Mouse (Mus musculus): ENCODE results near the gene Fhdc1. TPM values are rescaled to one million over a fixed set of nuclear protein-coding genes. Genes with fewer than 3 reads are reported as not detected.

Gene Fhdc1
- polyA plus RNA-seq, 1 experiment = 4.1 TPM

DNA sequence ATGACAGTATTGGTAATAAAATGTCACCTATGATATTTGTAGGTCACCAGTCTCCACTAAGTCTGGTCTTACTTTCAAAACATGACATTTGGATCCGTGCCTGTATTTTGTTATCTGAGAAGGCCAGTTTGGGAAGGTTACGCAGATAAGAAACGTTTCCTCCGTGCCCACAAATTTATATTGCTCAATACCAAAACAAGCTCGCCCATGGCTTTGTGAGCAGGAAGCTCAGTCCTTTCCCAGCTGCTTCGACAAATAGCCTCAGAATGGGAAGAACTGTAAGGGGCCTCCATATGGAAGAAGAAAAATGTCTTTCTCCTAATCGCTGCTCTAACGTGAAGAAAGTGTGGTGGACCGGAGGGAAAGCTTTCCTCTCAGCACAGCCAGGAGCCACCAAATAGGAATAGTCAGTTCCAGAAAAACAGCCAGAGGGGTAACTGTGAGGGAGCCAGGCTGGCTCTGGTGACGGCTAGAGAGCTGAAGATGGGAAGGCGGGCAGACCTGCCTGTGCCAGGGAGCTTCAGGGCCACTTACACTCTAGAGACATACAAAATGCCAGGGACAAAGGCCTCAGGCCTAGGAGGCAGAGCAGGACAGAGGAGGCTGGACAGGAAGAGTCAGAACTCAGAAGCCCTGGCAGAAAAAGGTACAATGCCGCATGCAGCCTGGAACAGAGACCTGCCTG, 24.4 kb downstream of the Fhdc1 start:
- TF ChIP-seq GATA1 (IDR thresholded peaks at IDR 0.05; ENCODE audit: low read length) = peak; percentile 76

DNA sequence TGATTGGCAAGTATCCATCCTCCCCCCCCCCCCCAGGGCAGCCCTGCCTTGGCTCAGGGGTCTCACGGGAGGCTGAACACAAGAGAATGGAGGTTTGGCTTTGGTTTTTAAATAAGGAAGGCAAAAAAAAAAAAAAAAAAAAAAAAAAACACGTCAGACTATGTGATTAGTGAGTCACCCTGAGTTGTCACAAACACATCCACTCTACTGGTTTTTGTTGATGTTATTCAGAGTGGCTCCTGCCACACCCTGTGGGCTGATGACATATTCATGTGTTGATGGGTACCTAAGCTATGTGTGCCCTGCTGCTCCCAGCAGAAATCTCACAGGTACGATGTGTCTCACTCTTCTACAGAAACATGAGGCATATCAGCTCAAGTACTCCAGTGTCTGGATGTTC, 29.6 kb downstream of the Fhdc1 start:
- no peak for TF ChIP-seq GATA1 (IDR thresholded peaks at IDR 0.05; ENCODE audit: low read length)

DNA sequence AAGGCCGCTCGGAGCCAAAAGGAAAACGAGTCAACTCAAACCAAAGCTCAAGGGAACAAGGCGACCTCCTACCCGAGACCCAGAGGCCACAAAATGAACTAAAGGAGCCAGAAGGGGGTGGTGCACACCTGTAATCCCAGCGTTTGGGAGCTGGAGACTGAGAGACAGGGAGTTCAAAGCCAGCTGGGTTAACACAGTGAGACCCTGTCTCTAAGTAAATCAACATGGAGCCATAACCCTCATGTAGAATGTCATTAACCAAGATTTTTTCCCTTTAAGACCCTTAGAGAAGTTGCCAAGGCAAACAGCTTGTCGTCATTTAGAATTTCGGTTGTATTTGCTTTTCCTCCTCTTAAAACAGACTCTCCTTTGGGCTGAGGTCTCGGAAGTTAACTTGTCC, 31.2 kb downstream of the Fhdc1 start:
- TF ChIP-seq GATA1 (IDR thresholded peaks at IDR 0.05; ENCODE audit: low read length) = no peak

DNA sequence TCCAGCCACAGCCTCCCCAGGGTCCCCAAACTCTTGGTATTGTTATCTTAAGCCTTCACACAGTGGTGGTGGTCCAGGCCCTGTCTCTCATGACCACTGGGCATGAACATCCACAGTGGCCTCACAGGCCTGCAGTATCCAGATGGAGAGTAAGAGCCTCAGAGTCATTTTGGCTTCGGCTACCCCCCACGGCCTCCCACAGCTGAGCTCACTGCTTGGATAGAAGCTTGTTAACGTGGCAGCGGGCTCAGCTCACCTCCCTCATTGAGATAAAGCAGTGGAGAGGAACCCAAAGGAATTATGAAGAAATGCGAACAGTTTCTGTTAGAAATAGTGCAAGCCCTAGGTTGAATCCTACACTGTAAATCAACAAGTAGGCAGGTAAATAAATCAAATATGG, 32.4 kb downstream of the Fhdc1 start:
- no peak for TF ChIP-seq GATA1 (IDR thresholded peaks at IDR 0.05; ENCODE audit: low read length)

DNA sequence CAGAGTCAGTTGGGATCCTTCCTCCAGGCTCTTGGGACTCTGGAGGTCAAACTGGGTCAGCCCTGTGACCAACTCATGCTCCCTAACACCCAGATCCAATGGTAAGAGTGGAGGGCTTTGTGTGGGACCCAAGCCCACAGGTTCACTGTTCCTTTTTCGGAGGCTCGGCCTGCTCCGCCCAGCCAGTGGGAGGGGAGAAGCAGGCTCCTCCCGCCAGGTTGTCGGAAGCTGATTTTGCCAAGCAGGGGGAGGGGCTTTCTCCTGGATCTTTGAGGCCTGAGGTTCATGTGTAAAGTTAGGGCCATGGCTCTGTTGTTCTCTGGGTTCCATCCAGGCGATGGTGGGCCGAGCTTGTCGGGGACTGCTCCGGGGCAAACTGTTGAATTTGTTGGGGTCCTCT, 34.4 kb downstream of the Fhdc1 start:
- TF ChIP-seq GATA1 (IDR thresholded peaks at IDR 0.05; ENCODE audit: low read length) = no peak

DNA sequence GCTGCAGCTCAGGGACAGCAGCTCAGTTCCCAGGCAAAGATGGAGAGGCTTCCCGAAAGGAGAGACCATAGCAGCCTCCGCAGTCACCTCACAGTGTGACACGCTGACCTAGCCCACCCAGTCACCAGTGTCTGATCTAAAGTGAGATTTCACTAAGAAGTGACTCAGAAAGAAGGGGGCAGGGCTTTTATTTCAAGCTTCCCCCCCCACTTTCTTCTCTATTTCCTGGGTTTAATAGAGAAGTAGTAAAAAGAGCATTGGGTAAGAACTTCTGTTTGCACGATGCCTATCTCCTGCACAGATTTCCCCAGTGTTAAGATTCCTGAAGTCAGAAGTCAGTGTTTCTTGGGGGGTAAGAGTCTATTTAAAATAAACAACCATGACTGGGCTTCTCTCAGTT, 37.3 kb downstream of the Fhdc1 start:
- TF ChIP-seq GATA1 (IDR thresholded peaks at IDR 0.05; ENCODE audit: low read length) = no peak

DNA sequence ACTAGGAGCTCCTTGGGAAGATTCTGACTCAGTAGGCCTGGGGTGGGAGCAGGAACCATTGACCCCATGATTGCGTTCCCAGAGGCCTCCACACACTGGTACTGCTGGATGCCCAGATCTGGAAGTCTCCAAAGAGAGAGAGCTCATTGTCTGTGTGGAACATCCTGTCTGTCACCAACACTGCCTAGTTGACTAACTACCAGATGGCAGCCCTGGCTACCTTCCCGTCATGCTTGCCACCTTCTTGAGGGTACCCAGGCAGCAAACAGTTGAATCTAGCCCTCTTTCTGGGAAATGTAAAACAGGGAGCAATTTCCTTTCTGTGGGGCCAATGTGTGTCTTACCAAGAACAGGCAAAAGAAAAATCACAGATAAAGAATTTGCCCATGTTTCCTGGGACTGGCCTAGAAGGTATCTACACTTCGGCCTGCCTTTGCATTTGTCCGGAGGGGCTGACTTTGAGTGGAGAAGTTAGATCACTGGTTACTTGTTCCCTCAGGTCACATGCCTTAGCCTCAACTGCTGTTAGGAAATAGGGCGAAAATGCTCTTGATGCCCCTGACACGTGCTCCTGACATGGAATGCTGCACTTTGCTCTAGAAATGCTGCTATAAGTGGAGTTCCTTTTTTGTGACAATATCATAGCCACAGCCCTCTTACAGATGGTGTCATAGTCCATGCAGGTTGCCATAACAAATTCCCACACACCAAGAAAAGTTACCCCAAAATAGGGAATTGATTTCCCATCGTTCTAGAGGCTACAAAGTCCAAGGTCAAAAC, 40.6 kb downstream of the Fhdc1 start:
- no peak for TF ChIP-seq GATA1 (IDR thresholded peaks at IDR 0.05; ENCODE audit: low read length)

DNA sequence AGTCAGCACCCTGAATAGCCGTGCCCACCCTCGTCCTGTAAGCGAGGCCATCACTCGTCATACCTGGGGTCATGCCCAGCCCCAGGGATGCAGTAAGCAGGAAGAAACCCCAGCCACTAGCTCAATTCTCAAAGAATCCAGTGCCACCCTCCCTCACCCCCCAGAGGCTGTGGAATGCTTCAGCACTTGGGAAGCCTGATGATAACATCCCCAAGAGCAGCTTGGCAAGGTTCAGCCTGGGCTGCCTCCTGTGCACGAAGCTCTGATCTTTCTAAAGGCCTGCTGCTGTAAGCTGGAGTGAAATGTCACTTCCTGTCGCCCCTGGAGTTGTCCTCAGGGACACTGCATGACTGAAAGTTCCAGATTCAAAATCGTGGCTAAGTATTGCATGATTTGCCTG, 41.4 kb downstream of the Fhdc1 start:
- no peak for TF ChIP-seq GATA1 (IDR thresholded peaks at IDR 0.05; ENCODE audit: low read length)

DNA sequence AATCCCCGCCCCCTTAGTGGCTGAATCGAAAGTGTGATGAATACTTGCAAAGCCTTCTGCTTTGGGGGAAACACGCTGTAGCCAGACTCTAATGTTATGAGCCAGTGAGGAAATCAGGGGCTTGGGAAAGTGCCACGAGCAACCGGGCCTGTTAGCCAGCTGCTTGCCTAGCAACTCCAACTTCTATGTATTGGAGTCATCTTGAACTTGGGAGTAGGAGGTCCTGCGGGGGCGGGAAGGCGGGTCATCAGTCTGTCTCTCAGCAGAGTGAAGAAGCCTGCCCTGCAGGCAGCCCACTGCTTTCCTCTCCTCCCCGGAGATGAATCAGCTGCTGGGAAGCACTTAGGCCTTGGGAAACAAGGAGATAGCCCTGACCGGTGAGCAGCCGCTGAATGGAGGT, 42.1 kb downstream of the Fhdc1 start:
- TF ChIP-seq GATA1 (IDR thresholded peaks at IDR 0.05; ENCODE audit: low read length) = no peak

DNA sequence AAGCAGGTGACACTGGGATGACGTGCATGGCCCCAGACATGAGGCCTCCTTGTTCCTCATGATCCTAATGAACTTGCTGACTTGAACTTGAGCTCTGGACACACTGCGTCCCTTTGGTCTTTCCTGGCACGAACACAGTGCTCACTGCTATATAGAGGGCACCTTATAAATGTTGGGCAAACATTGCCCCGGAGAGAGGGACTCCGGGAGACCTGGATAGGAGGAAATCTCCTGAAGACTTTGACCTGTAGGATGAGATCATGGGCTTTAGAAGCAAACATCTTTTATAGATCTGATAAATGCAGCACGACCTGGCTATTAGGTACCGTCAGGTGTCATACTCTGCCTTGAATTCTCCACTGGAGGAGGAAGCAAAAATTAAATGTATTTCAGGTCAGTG, 43.3 kb downstream of the Fhdc1 start:
- no peak for TF ChIP-seq GATA1 (IDR thresholded peaks at IDR 0.05; ENCODE audit: low read length)

DNA sequence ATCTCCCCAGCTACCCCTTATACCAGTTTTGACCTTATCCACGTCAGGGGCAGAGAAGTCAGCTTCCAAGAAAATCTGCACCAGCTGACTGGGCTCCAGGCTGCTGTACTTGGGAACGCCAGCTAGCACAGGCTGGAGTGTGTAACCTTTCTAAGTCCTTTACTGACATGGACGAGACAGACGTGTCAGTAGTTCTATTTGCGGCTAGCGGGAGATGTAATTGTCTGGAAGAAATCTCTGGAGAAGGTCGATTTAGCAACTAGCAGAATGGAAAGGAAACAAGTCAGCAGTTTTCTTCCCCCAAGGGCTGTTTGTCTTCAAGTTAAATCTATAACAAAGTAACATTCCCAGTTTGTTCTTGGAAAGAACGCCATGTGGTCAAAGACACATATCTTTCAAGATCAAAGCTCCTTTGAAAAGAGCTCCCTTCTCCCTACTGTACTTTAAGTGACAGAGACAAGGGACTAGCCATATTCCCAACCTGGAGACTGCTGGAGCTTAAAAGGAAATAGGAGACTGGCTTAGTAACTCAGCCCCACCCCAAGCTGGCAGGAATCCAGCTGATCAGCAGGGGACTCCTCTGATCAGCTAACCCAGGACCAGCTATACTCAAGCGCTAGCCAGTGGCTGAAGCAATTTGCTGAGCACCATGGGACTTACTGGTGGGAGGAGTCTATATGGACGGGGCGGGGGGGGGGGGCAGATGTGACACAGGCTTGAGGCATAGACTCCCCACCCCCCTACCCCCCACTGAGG, 44.8 kb downstream of the Fhdc1 start:
- no peak for TF ChIP-seq GATA1 (IDR thresholded peaks at IDR 0.05; ENCODE audit: low read length)

DNA sequence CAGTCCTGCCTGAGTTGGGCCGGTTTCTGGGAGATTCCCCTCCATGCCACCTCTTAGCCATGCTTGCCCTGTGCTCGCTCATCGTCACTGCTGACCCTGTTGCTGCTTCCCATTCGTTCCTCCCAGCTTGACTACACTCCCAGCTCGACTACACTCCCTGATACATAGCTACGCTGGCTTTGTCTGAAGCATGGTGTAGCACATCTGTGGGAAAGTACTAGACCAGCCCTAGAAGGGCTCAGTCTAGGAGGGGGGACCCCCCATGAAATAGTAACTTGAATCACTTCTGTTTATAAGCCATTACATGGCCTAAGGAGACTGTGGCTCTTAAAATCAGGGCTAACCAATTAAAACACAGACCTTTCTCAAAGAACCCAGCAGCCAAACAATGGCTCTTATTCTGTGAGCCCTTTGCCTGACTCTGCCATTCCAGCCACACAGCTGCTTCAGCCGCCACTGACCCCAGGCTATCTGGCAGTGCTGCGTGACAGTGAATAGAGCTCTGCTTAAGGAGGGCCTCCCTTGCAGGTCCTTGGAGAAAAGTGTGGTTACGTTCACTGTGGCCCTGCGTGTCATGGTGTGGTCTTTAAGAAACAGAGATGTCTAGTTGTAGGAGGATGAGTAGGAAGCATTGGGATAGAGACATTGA, 47.3 kb downstream of the Fhdc1 start:
- no peak for TF ChIP-seq GATA1 (IDR thresholded peaks at IDR 0.05; ENCODE audit: low read length)

DNA sequence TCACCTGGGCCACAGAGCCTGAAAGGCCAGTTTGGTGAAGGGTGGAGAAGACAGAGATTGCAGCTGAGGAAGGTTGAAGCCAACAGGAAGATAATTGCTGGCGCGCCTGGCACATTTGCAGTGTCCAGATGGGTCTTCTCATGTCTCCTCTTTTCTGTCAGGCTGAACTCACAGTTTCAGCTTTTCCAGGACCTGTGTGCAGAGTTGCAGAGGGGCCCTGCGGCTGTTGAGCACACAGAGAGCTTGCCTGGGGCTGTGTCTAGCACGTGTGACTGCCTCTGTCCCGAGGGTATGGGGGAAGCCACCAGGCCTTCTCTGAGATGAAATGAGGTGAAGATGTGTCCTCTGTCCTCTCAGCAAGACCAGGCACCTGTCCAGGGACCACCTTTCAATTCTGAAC, 49.0 kb downstream of the Fhdc1 start:
- TF ChIP-seq GATA1 (IDR thresholded peaks at IDR 0.05; ENCODE audit: low read length) = no peak

DNA sequence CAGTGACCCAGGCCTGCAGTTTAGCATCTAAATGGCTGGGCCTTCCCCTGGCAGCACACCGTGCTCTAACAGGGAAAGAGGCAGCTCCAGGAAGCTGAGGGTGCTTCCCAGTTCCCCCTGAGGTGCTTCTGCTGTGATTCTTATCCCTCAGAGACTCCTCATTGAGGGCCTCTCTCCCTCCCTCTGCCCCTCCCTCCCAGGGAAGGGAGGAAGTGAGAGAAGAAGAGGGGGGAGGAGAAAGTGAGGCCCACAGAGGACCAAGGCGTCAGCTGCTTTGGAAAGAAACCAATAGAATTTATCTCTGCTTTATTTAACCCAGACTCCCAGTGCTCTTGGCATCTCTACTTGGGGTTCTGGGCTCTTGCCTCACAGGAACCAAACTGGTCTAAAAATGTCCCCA, 50.1 kb downstream of the Fhdc1 start:
- TF ChIP-seq GATA1 (IDR thresholded peaks at IDR 0.05; ENCODE audit: low read length) = no peak

DNA sequence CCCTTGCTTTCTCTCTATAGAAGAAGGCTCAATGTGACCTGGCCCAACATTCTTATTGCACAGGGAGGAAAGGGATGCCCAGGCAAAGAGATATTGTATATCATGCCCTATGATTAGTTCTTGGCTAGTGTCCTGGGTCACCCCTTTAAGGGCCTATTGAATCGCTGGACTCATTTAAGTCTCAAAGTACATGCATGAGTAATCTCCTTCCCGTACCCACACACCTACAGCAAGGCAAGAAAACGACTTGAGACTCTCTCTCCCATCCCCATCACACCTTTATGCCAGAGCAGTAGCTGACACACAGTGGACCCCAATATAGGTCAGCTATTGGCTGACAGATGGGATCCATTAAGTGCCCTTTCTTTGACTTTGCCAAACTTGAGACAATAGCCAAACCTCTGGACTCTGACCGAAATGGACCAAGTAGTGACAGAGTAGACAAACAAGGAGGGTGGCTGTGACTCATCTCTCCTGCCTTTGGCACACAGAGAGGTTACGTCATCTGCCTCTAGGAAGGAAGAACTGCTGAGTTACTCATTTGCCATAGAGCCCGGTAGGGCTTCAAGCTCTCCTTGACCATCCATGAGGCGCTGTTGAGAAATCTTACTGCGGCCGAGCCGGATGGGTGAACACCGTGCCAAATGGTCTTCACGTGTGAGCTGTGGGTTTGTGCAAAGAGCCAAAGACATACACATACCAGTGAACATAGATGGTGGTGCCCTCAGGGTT, 51.1 kb downstream of the Fhdc1 start:
- TF ChIP-seq GATA1 (IDR thresholded peaks at IDR 0.05; ENCODE audit: low read length) = no peak

Measured in G1E-ER4 (cell line).